Mouse (Mus musculus) layer of hippocampus, adult 9-10 months (tissue): ENCODE measurements around the gene P4ha3.
"Not testable (repeated sequence)": the region's sequence is repeated elsewhere in the genome, so short reads cannot be mapped to it uniquely, and the experiment has no call there.

Source experiments
- DNase-seq: peaks from one replicate; pipeline ENCODE4 v3.0.0; 2022; ENCODE audit warnings: low spot score

P4ha3 gene

DNA sequence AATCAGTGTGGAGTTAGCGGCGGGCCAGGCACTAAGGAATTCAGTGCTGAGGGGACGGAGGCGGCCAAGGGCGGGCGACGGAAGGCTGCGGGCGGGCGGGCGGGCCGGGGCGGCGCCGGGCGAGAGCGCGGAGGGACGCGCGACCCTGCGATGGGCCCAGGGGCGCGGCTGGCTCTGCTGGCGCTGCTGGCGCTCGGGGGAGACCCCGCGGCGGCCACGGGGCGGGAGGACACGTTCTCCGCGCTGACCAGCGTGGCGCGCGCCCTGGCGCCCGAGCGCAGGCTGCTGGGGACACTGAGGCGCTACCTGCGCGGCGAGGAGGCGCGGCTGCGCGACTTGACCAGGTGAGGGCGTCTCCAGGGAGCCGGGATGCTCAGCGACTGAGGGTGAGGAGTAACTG, at the start of gene P4ha3:
Gene P4ha3, plus strand, starts transcription at position 138 of the 400 bp plus-strand sequence.
- no peak for DNase-seq

DNA sequence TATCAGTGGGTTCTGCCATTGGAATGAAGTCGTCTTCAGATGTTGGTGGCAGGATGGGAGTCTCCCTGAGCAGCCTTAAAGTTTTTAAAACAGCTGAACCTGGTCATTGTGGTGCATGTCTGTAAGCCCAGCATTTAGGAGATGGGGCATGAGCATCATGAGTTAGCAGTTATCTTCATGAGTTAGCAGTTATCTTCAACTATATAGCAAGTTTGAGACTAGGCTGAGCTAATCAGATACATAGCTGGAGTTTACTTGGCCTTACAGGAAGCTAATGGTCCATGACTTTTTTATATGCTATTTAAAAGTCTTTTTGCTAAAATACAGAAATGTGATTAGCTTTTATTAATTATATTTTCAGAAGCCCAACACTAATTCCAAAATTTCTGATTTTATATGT, 47.0 kb upstream of the P4ha3 start:
- DNase-seq: no peak

- peak; percentile 43 for DNase-seq
Observed at GRCm38 (mm10) chr7:100240601-100241000, 44.7 kb upstream of the P4ha3 start.

DNA sequence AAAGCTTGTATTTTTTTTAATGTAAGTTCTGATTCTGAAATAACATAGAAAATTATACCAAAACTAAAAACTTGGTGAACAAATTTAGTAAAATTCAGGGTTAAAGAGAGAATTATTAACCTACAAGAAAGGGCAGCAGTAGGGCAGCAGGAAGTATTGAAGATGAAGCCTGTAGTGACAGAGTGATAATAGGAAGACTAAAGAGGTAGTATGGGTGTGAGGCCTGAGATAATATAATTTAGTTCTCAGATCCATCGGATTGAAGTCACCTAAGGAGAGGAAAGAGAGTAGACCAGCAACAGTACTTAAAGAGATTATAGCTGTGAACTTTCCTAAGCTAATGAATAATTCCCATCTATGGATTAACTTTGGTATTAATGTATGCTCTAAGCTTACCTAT, 42.3 kb upstream of the P4ha3 start:
- DNase-seq: no peak

GRCm38 (mm10) chr7:100244225-100244624, 41.1 kb upstream of the P4ha3 start:
- no peak for DNase-seq

DNA sequence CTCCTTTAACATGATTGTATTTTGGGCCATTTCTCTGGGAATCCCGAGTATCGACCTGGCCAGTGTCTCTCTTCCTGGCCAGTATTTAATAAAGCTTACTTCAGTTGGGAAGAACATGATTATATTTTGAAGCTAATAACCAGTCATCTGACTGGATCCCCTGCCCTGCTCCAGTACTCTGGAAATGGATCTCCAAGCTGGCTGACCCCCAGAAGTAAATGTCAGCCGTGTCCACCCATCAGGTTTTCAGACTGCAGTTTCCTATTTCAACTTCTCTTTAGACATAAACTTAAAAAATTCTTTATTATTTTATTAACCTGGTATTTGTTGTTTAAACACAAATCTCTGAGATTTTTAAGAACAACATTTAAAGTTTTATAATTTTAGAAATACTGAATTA, 40.1 kb upstream of the P4ha3 start:
- no peak for DNase-seq

DNA sequence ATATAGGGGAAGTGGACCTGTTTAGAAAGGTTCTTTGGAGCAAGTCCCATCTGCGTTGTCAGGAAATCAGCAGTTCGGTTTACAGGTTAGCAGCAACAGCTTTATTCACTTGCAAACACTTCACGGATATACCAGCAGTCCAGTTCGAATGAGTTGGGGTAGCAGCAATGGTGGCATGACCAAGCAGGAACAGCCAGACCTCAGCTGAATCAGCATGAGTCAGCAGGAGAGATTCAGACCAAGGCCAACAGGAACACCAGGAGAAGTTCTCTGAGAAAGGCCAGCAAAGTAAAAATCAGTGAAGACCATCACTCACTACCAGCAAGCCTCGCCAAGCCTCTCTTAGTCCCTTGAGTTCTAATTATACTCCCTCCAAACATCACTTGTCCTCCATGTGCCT, 34.7 kb upstream of the P4ha3 start:
- no peak for DNase-seq

DNA sequence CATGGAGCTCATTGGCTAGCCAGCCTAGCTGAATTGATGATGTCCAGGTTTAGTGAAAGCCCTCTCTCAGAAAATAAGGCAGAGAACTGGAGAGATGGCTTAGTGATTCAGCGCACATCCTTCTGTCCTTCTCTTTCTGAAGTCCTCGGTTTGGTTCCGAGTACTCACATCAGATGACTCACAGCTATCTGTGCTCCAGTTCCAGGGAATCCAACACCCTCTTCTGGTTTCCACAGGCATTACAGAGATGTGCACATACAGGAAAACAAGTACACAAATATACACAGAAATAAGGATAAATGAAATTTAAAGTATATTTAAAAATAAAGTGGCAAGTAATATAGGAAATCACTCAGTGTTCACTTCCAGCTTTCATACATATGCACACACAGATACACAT, 23.0 kb upstream of the P4ha3 start:
- no peak for DNase-seq

GRCm38 (mm10) chr7:100264934-100265333, 20.4 kb upstream of the P4ha3 start:
- DNase-seq: not testable (repeated sequence)

GRCm38 (mm10) chr7:100272369-100272768, 13.0 kb upstream of the P4ha3 start:
- no peak for DNase-seq

- no peak for DNase-seq
Observed at GRCm38 (mm10) chr7:100274507-100274906, 10.8 kb upstream of the P4ha3 start.

GRCm38 (mm10) chr7:100276397-100276796, 8.9 kb upstream of the P4ha3 start:
- no peak for DNase-seq

GRCm38 (mm10) chr7:100279803-100280202, 5.5 kb upstream of the P4ha3 start:
- peak; percentile 46 for DNase-seq

- DNase-seq: no peak
Observed at GRCm38 (mm10) chr7:100281596-100281995, 3.7 kb upstream of the P4ha3 start.

- no peak for DNase-seq
Observed at GRCm38 (mm10) chr7:100283298-100283697, 2.0 kb upstream of the P4ha3 start.

GRCm38 (mm10) chr7:100287748-100288578, 2.6 kb downstream of the P4ha3 start:
- no peak for DNase-seq

DNA sequence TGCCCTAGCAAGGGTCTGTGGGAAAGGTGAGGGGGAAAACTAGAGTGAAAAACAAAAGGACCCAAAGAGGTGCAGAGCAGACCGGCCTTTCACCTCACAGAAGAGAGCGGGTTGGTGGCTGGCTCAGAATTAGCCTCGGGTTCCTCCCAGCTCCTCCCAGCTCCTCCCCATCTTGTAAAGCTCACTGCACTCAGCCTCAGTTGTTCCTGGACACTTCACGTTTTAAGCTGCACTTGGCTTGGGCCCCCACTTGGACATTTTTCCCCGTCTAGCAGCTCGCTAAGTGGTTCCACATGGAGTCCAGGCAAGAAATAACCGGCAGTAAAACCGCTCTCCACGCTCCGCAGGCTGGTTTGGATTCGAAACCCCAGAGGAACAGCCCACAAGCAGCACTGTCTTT, 3.3 kb downstream of the P4ha3 start:
- no peak for DNase-seq

DNA sequence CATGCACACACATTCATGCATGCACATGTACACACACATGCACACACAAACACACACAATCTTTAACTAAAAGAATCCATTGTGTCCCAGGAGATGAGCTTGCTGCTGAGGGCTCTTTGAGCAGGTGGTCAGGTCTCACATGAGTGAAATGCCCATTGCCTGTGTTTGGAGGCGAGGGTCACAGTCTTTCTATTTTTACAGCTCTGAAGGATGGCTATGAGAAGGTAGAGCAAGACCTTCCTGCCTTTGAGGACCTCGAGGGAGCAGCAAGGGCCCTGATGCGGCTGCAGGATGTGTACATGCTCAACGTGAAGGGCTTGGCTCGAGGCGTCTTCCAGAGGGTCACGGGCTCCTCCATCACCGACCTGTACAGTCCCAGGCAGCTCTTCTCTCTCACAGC, 8.2 kb downstream of the P4ha3 start:
- DNase-seq: no peak

DNA sequence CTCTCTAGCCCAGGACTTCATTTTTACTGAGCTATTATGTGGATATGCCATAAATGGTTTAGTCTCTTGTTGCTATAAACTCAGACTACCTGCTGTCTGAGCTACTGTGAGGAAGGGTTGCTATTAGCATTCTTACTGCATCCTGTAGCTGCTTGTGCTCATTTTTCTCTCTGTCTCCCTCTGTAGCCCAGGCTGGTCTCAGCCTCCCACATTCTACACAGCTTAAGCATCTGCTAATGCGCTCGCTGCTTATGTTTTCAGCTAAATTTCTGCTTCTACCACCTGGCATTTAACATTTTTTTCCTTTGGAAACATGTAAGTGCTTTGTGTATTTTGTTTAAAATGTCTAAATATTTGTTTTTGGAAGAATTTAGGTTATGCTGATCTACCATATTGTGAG, 10.4 kb downstream of the P4ha3 start:
- DNase-seq: no peak

- no peak for DNase-seq
Observed at GRCm38 (mm10) chr7:100296699-100297098, 11.4 kb downstream of the P4ha3 start.

DNA sequence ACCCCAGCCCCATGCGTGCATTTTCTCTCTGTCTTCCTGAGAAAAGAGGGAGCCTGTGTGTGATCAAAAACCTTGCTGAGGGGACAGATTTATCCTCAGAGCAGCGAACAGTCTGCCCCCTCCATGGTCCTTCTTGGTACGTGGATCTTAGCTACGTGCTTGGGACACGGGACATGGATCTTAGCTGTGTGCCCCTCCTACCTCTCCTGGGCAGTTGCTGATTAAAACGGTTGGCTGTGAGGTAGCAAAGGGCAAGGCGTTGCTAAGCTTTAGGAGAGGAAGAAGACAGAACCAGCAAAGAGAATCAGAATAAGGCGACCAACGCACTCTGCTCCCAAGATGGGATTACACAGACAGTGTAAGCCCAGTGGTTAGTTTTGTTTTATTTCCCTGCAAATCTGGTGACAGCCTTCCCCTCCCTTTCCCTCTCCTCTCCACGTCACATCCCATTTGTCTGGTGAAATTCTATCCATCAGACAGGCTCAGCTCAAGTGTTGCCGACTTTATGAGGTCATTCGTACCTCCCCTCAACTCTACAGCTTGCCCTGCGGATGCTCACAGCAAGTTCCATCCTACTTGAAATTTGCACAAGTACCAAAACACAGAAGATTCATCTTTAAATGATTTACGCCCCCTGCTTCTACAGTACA, 13.7 kb downstream of the P4ha3 start:
- no peak for DNase-seq

DNA sequence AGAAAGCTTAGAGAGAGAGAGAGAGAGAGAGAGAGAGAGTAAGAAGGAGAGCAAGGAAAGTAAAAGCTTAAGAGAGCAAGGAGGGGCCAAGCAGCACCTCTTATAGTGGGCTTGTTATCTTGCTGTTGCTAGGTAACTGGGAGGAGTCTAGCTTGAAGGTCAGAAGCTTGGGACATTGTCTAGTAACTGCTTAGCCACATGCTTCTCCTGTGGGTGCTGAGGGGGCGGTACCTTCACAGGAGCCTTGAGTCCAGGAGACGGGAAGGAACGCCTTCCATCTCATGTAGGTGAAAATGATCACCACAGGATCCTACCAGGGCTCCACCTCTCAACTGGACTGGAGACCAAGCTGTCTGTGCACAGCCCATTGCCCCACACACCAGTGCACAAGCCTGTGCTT, 16.1 kb downstream of the P4ha3 start:
- no peak for DNase-seq

DNA sequence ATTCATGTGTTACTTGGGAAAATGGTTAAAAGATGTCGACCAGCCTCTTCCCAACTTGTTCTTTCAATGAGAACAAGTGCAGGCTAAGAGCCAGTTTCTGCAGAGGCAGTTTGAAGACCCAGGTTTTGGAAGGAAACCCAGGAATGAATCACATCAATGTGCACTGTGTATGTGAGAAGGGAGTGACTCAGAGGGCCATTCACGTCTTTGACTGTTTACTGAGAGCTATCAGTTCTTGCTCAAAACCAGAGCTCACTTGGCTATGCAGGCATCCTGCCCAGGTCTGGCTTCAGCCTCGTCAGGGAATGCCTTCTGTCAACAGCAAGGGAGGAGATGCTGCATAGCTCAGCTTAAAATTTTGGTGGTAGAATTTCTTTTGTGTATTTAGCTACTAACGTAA, 17.0 kb downstream of the P4ha3 start:
- peak; percentile 44 for DNase-seq

DNA sequence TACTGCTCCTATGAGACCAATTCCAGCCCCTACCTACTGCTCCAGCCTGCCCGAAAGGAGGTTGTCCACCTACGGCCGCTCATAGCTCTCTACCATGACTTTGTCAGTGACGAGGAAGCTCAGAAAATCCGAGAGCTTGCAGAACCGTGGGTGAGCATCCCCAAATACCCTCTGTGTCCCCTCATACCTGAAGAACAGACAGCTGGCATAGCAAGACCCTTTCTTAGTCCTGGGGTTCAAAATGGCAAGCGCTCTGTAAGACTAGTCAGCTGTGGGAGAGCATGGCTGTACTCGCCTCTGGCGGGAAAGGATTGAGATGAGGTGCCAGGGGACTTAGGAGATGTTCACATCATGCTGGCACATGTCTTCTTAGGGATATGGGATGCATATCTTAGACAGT, 20.6 kb downstream of the P4ha3 start:
- no peak for DNase-seq
